Mouse (Mus musculus) midbrain, embryonic 12.5 days (tissue): Measurements from ENCODE around the gene Irak2. TPM values are rescaled to one million over a fixed set of nuclear protein-coding genes. Genes with fewer than 3 reads are reported as not detected.
A peak's percentile ranks its signal among the peaks of the same experiment; 100 is the strongest.

Experiments
- ATAC-seq: fragments of 200-750 bp; cut with Nextera tagmentation; 2 replicates; pipeline ENCODE4 v1.8.0; 2017; ENCODE audit warnings: low read depth, moderate TSS enrichment, moderate library complexity; ENCODE audit not compliant: low FRiP score
- H3K27ac ChIP-seq: fragments of 300-500 bp; sonication (generic); replicated peaks from 2 replicates; pipeline ENCODE4 v1.5.1; 2016; ENCODE audit warnings: mild to moderate bottlenecking
- H3K27me3 ChIP-seq: fragments of 300-500 bp; sonication (generic); 2 replicates; pipeline ENCODE4 v1.6.1; 2016; ENCODE audit warnings: mild to moderate bottlenecking
- H3K36me3 ChIP-seq: fragments of 300-500 bp; sonication (generic); 2 replicates; pipeline ENCODE4 v1.6.1; 2016
- H3K4me1 ChIP-seq: fragments of 300-500 bp; sonication (generic); 2 replicates; pipeline ENCODE4 v1.6.1; 2016
- H3K4me2 ChIP-seq: fragments of 300-500 bp; sonication (generic); replicated peaks from 2 replicates; pipeline ENCODE4 v1.6.1; 2016; ENCODE audit warnings: mild to moderate bottlenecking, moderate library complexity
- H3K4me3 ChIP-seq: fragments of 300-500 bp; sonication (generic); 2 replicates; pipeline ENCODE4 v1.5.1; 2016; ENCODE audit warnings: mild to moderate bottlenecking
- H3K9ac ChIP-seq: fragments of 300-500 bp; sonication (generic); replicated peaks from 2 replicates; pipeline ENCODE4 v1.6.1; 2016; ENCODE audit warnings: mild to moderate bottlenecking, moderate library complexity
- H3K9me3 ChIP-seq: fragments of 300-500 bp; sonication (generic); 2 replicates; pipeline ENCODE4 v1.6.1; 2016; ENCODE audit warnings: mild to moderate bottlenecking
- WGBS: fragments of 180-500 bp; shearing (Covaris S2); methylation state at CpG from one replicate; pipeline ENCODE4 v1.1.7; 2016; 5-methylcytosine and 5-hydroxymethylcytosine counted together
- polyA plus RNA-seq: library from polyadenylated mRNA; unstranded; fragments of >200 nt; fragmentation: Nextera tagmentation; extraction: Ambion mirVana; gene quantifications from 2 replicates; pipeline ENCODE4 v1.2.1, GENCODE M21; 2016

The Irak2 gene
- polyA plus RNA-seq, 1 experiment from 2014 or later, result 2.3 TPM

GRCm38 (mm10) chr6:113677070-113677734 is 38.9 kb downstream of the Irak2 start:
- no peaks in the 10 kb centered on the region for H3K36me3 ChIP-seq
- no peak overlapping the region for H3K4me3 ChIP-seq
- H3K9me3 ChIP-seq, result no peaks in the 10 kb centered on the region
- no peak overlapping the region for H3K4me2 ChIP-seq
- H3K9ac ChIP-seq, result no peak overlapping the region
- H3K27me3 ChIP-seq, result no peaks in the 10 kb centered on the region
- 85% methylated on average over 14 of the region's 14 CpGs for WGBS
- ATAC-seq, result no peak
- H3K4me1 ChIP-seq, result no peaks in the 10 kb centered on the region
- H3K27ac ChIP-seq, result no peak overlapping the region

- H3K27me3 ChIP-seq, result no peaks in the 10 kb centered on the region
- no peak overlapping the region for H3K4me2 ChIP-seq
- H3K4me3 ChIP-seq, result no peak overlapping the region
- H3K4me1 ChIP-seq, result no peaks in the 10 kb centered on the region
- H3K36me3 ChIP-seq, result no peaks in the 10 kb centered on the region
- H3K9me3 ChIP-seq, result no peaks in the 10 kb centered on the region
- H3K27ac ChIP-seq, result no peak overlapping the region
- no peak overlapping the region for H3K9ac ChIP-seq
- no peak for ATAC-seq
- WGBS, result 75% methylated on average over 14 of the region's 14 CpGs
These were observed 40.2 kb downstream of the Irak2 start for GRCm38 (mm10) chr6:113678246-113679012.

- WGBS, result 85% methylated on average over 9 of the region's 9 CpGs
- H3K4me2 ChIP-seq, result no peak overlapping the region
- no peaks in the 10 kb centered on the region for H3K36me3 ChIP-seq
- no peak overlapping the region for H3K27ac ChIP-seq
- H3K4me1 ChIP-seq, result no peaks in the 10 kb centered on the region
- no peak overlapping the region for H3K4me3 ChIP-seq
- ATAC-seq, result no peak
- H3K9ac ChIP-seq, result no peak overlapping the region
- H3K9me3 ChIP-seq, result no peaks in the 10 kb centered on the region
- H3K27me3 ChIP-seq, result no peaks in the 10 kb centered on the region
These were observed 41.8 kb downstream of the Irak2 start for GRCm38 (mm10) chr6:113679993-113680566.

- 20% methylated on average over 4 of the region's 4 CpGs for WGBS
- Histone ChIP-seq H3K9ac (no peak overlapping the region), H3K27ac (no peak overlapping the region), H3K4me1 (no peaks in the 10 kb centered on the region), H3K4me3 (no peak overlapping the region), H3K4me2 (no peak overlapping the region), H3K9me3 (no peaks in the 10 kb centered on the region), H3K36me3 (no peaks in the 10 kb centered on the region), H3K27me3 (no peaks in the 10 kb centered on the region)
- no peak for ATAC-seq
These were observed 43.0 kb downstream of the Irak2 start for GRCm38 (mm10) chr6:113681271-113681670.

- no peak for ATAC-seq
- Histone ChIP-seq H3K4me1 (no peaks in the 10 kb centered on the region), H3K27ac (no peak overlapping the region), H3K4me3 (no peak overlapping the region), H3K9me3 (no peaks in the 10 kb centered on the region), H3K27me3 (no peaks in the 10 kb centered on the region), H3K4me2 (no peak overlapping the region), H3K9ac (no peak overlapping the region), H3K36me3 (no peaks in the 10 kb centered on the region)
- 92% methylated on average over 10 of the region's 10 CpGs for WGBS
These were observed 45.0 kb downstream of the Irak2 start for GRCm38 (mm10) chr6:113683081-113683825.

- H3K4me1 ChIP-seq, result peaks cover 13% of the 10 kb centered on the region; the same call in 1 of the 2 replicates
- no peak overlapping the region for H3K4me3 ChIP-seq
- H3K27ac ChIP-seq, result no peak overlapping the region
- no peak for ATAC-seq
- no peak overlapping the region for H3K9ac ChIP-seq
- H3K27me3 ChIP-seq, result no peaks in the 10 kb centered on the region
- no peaks in the 10 kb centered on the region for H3K9me3 ChIP-seq
- H3K36me3 ChIP-seq, result no peaks in the 10 kb centered on the region
- WGBS, result 40% methylated on average over 8 of the region's 8 CpGs
- no peak overlapping the region for H3K4me2 ChIP-seq
These were observed 48.4 kb downstream of the Irak2 start for GRCm38 (mm10) chr6:113686551-113687125.

- no peak for ATAC-seq
- no peak overlapping the region; the same call in 1 of the 2 replicates for H3K9ac ChIP-seq
- H3K27ac ChIP-seq, result peak overlapping the region; percentile 58
- H3K36me3 ChIP-seq, result no peaks in the 10 kb centered on the region
- peaks cover 13% of the 10 kb centered on the region; the same call in 1 of the 2 replicates for H3K4me1 ChIP-seq
- no peaks in the 10 kb centered on the region for H3K27me3 ChIP-seq
- no peak overlapping the region for H3K4me2 ChIP-seq
- WGBS, result 38% methylated on average over 7 of the region's 7 CpGs
- no peak overlapping the region for H3K4me3 ChIP-seq
- no peaks in the 10 kb centered on the region for H3K9me3 ChIP-seq
These were observed 51.7 kb downstream of the Irak2 start for GRCm38 (mm10) chr6:113690008-113690399.

- Histone ChIP-seq H3K27ac (peak overlapping the region; percentile 58), H3K4me3 (no peak overlapping the region), H3K9ac (peak overlapping the region; percentile 28; the same call in 1 of the 2 replicates), H3K9me3 (no peaks in the 10 kb centered on the region), H3K4me2 (no peak overlapping the region; the same call in 1 of the 2 replicates), H3K36me3 (no peaks in the 10 kb centered on the region), H3K4me1 (peaks cover 13% of the 10 kb centered on the region; the same call in 1 of the 2 replicates), H3K27me3 (0 out of 2 replicates have a peak, but pooled peaks cover 4% of the 10 kb centered on the region)
- 15% methylated on average over 14 of the region's 14 CpGs for WGBS
- no peak for ATAC-seq
These were observed 52.3 kb downstream of the Irak2 start for GRCm38 (mm10) chr6:113690400-113691083.

GRCm38 (mm10) chr6:113691084-113691462 is 52.8 kb downstream of the Irak2 start:
- Histone ChIP-seq H3K27ac (peak overlapping the region; percentile 56; the same call in 1 of the 2 replicates), H3K9me3 (no peaks in the 10 kb centered on the region), H3K4me1 (peaks cover 14% of the 10 kb centered on the region), H3K4me2 (no peak overlapping the region), H3K4me3 (no peak overlapping the region), H3K27me3 (0 out of 2 replicates have a peak, but pooled peaks cover 9% of the 10 kb centered on the region), H3K9ac (peak overlapping the region; percentile 28; the same call in 1 of the 2 replicates), H3K36me3 (no peaks in the 10 kb centered on the region)
- 85% methylated on average over 4 of the region's 4 CpGs for WGBS
- ATAC-seq, result no peak

GRCm38 (mm10) chr6:113692661-113693133 is 54.4 kb downstream of the Irak2 start:
- no peak overlapping the region for H3K27ac ChIP-seq
- ATAC-seq, result no peak
- WGBS, result 82% methylated on average over 5 of the region's 5 CpGs

GRCm38 (mm10) chr6:113693377-113693776 is 55.1 kb downstream of the Irak2 start:
- Histone ChIP-seq H3K9ac (no peak overlapping the region), H3K4me3 (no peak overlapping the region), H3K9me3 (no peaks in the 10 kb centered on the region), H3K36me3 (no peaks in the 10 kb centered on the region), H3K4me2 (no peak overlapping the region), H3K27me3 (0 out of 2 replicates have a peak, but pooled peaks cover 10% of the 10 kb centered on the region), H3K4me1 (peaks cover 26% of the 10 kb centered on the region), H3K27ac (no peak overlapping the region)
- WGBS, result 93% methylated on average over 5 of the region's 5 CpGs
- no peak for ATAC-seq

More at GRCm38 (mm10) chr6:113692661-113693133, 54.4 kb downstream of the Irak2 start:
- H3K27me3 ChIP-seq, result 0 out of 2 replicates have a peak, but pooled peaks cover 10% of the 10 kb centered on the region
- H3K9me3 ChIP-seq, result no peaks in the 10 kb centered on the region
- H3K4me3 ChIP-seq, result no peak overlapping the region
- H3K9ac ChIP-seq, result no peak overlapping the region
- no peak overlapping the region for H3K4me2 ChIP-seq
- H3K4me1 ChIP-seq, result peaks cover 19% of the 10 kb centered on the region
- H3K36me3 ChIP-seq, result no peaks in the 10 kb centered on the region
